Mouse (Mus musculus): ENCODE data around the gene H2-M10.6.
A peak's percentile ranks its signal among the peaks of the same experiment; 100 is the strongest.
"Not testable (repeated sequence)": the region's sequence is repeated elsewhere in the genome, so short reads cannot be mapped to it uniquely, and the experiment has no call there.

Gene H2-M10.6

GRCm38 (mm10) chr17:36811871-36812270 lies at the start of gene H2-M10.6:
Gene H2-M10.6, plus strand, starts transcription at chr17:36812171.
- no peak for DNase-seq (ENCODE audit: low spot score)

GRCm38 (mm10) chr17:36763816-36764215 lies 48.2 kb upstream of the H2-M10.6 start:
- no peak for DNase-seq (ENCODE audit: low spot score)

- peak; percentile 19 for DNase-seq (ENCODE audit: low spot score)
These were observed 47.7 kb upstream of the H2-M10.6 start for GRCm38 (mm10) chr17:36764244-36764643.

GRCm38 (mm10) chr17:36765403-36765802 lies 46.6 kb upstream of the H2-M10.6 start:
- not testable (repeated sequence) for DNase-seq (ENCODE audit: low spot score)

GRCm38 (mm10) chr17:36772610-36773009 lies 39.4 kb upstream of the H2-M10.6 start, which contains the start of gene H2-M10.5:
Gene H2-M10.5, plus strand, starts transcription at chr17:36772910.
- DNase-seq (ENCODE audit: low spot score) = not testable (repeated sequence)

- DNase-seq (ENCODE audit: low spot score) = no peak
These were observed 30.4 kb upstream of the H2-M10.6 start for GRCm38 (mm10) chr17:36781533-36781932.

- DNase-seq (ENCODE audit: low spot score) = peak; percentile 26
These were observed 25.5 kb upstream of the H2-M10.6 start for GRCm38 (mm10) chr17:36786483-36786886.

GRCm38 (mm10) chr17:36788351-36788750 lies 23.6 kb upstream of the H2-M10.6 start:
- DNase-seq (ENCODE audit: low spot score) = no peak

- DNase-seq (ENCODE audit: low spot score) = peak; percentile 84
These were observed 23.2 kb upstream of the H2-M10.6 start for GRCm38 (mm10) chr17:36788801-36789200.

GRCm38 (mm10) chr17:36799493-36799892 lies 12.5 kb upstream of the H2-M10.6 start:
- no peak for DNase-seq (ENCODE audit: low spot score)

GRCm38 (mm10) chr17:36799921-36800462 lies 12.0 kb upstream of the H2-M10.6 start:
- DNase-seq (ENCODE audit: low spot score) = not testable (repeated sequence)

- DNase-seq (ENCODE audit: low spot score) = peak; percentile 71
These were observed 12.0 kb downstream of the H2-M10.6 start for GRCm38 (mm10) chr17:36824005-36824404.

- DNase-seq (ENCODE audit: low spot score) = peak; percentile 12
These were observed 13.6 kb downstream of the H2-M10.6 start for GRCm38 (mm10) chr17:36825525-36825924.

- peak; percentile 73 for DNase-seq (ENCODE audit: low spot score)
These were observed 14.0 kb downstream of the H2-M10.6 start for GRCm38 (mm10) chr17:36826002-36826401.

- no peak for DNase-seq (ENCODE audit: low spot score)
These were observed 16.5 kb downstream of the H2-M10.6 start for GRCm38 (mm10) chr17:36828488-36828887.

- DNase-seq (ENCODE audit: low spot score) = no peak
These were observed 18.5 kb downstream of the H2-M10.6 start for GRCm38 (mm10) chr17:36830470-36830869.

- no peak for DNase-seq (ENCODE audit: low spot score)
These were observed 20.7 kb downstream of the H2-M10.6 start for GRCm38 (mm10) chr17:36832694-36833093.

GRCm38 (mm10) chr17:36835591-36836426 lies 23.8 kb downstream of the H2-M10.6 start:
- DNase-seq (ENCODE audit: low spot score) = peak; percentile 78

GRCm38 (mm10) chr17:36836427-36836812 lies 24.4 kb downstream of the H2-M10.6 start:
- no peak for DNase-seq (ENCODE audit: low spot score)

- DNase-seq (ENCODE audit: low spot score) = peak; percentile 98
These were observed 25.1 kb downstream of the H2-M10.6 start, which contains the start of gene Trim26 for GRCm38 (mm10) chr17:36836874-36837647. Gene Trim26, plus strand, starts transcription at chr17:36837134.

GRCm38 (mm10) chr17:36839001-36839400 lies 27.0 kb downstream of the H2-M10.6 start:
- DNase-seq (ENCODE audit: low spot score) = no peak

- no peak for DNase-seq (ENCODE audit: low spot score)
These were observed 28.0 kb downstream of the H2-M10.6 start for GRCm38 (mm10) chr17:36839931-36840330.

Data from embryo, embryonic 10.5 days (tissue).